Mouse (Mus musculus): ENCODE data around the gene Ager. TPM values are rescaled to one million over a fixed set of nuclear protein-coding genes. Genes with fewer than 3 reads are reported as not detected.

Gene Ager
- polyA plus RNA-seq, 1 experiment from 2014 or later, result 1.0 TPM

DNA sequence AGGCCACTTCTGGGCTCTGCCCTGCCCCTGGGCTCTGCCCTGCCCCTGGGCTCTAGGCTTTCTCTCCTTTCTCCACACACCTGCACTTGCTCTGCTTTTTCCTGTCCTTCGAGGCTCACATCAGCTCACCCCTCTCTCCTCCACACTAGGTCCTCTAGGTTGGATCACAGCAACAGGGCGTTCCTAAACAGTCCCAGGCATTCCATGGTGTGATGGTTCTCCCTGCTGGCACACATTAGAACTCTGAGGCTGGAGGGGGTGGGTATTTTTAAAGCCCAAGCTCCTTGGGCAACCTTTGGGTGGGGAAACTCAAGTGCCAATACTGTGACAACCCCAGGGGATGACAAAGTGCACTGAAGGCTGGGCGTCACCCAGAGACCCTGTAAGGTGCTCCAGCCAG lies 39.8 kb downstream of the Ager start:
- no peaks in the 10 kb centered on the region for H3K9me3 ChIP-seq (replicated peaks)
- no peak overlapping the region for H3K27ac ChIP-seq (replicated peaks)
- no peak for ATAC-seq (ENCODE audit: low FRiP score)
- 70% methylated on average over 3 of the region's 3 CpGs for WGBS
- H3K4me1 ChIP-seq, result peaks cover 15% of the 10 kb centered on the region
- no peak overlapping the region for H3K4me2 ChIP-seq
- H3K4me3 ChIP-seq (replicated peaks), result no peak overlapping the region
- H3K27me3 ChIP-seq (replicated peaks), result peaks cover 9% of the 10 kb centered on the region
- H3K9ac ChIP-seq (replicated peaks), result no peak overlapping the region
- H3K36me3 ChIP-seq, result no peaks in the 10 kb centered on the region

DNA sequence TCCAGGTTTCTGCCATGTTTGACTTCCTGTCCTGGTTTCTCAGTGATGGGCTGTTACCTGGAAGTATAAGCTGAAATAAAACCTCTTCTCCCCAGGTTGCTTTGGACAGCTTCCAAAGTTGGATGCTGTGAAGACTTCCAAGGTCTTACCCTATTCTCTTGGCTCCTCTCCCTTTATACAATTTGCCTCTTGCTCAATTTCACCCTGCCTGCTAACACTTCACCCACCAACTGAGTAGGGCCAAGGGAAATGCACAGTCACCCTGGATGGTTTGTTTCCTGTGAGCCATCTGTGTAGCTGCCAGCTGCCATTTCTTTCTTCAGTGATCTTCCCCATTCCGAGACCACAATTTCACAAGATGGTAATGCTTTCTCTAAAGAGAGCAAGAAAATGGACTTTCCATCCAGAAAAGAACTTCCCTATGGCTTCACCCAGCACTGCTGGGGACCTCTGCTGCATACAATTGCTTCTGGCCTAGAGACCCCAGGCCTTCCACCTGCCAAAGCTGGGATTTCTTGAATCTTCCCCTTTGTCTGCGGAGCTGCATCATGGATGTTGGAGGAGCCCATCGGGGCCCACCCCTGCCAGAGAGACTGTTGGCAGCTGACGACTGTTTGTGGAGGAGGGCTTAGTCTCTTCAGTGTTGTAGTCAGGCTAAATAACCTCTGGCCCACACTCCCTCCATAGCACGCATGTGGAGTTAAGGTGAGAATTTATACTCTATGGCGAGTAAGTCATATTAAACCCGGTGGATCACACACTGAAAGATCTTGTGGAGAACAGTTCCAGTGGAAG lies 42.0 kb downstream of the Ager start:
- Histone ChIP-seq H3K36me3 (no peaks in the 10 kb centered on the region), H3K9ac (replicated peaks) (no peak overlapping the region), H3K4me3 (replicated peaks) (no peak overlapping the region), H3K4me1 (peaks cover 14% of the 10 kb centered on the region), H3K27me3 (replicated peaks) (peaks cover 5% of the 10 kb centered on the region; the same call in 1 of the 2 replicates), H3K27ac (replicated peaks) (0 out of 2 replicates have a peak overlapping the region, but pooled peaks have one; percentile 75), H3K9me3 (replicated peaks) (no peaks in the 10 kb centered on the region), H3K4me2 (no peak overlapping the region)
- ATAC-seq (ENCODE audit: low FRiP score), result no peak
- WGBS, result 84% methylated on average over 7 of the region's 7 CpGs

DNA sequence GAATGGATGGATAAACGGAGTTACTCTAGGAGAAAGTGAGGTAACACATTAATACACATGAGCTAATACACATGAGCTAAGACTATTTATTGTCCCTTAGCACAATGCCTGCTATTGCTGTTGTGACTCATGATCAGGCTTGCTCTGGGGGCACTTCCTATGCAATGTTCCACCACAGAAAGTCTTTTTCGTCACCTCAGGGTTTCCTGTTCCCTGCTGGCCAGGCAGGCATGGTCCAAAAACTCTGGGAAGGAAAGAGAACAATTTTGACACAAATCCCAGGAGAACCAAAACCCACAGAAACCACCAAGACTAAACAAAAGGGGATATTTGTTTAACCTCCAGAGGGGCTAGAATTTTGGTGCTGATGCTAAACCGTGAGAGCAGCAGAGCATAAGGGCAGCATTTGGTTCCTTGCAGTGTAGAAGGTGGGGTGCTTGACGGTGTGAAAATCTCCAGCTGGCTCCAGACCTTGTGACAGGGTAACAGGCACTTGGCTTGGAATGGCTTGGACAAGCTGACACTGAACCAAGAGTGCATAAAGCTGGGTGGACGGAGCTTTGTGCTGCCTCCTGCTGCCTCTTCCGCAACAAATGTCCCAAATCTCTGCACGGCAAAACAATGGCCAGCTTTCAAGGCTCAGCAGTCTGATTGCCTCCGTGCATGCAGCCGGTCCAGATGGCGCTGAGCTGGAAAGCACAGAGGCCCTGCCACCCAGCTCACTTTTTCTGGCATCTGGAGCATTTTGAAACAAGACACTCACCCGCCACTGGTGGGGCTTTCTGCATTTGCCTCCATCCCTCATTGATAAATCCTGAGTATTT lies 43.3 kb downstream of the Ager start:
- ATAC-seq (ENCODE audit: low FRiP score), result no peak
- no peaks in the 10 kb centered on the region for H3K36me3 ChIP-seq
- H3K4me3 ChIP-seq (replicated peaks), result no peak overlapping the region
- peaks cover 25% of the 10 kb centered on the region for H3K4me1 ChIP-seq
- 16% methylated on average over 11 of the region's 11 CpGs for WGBS
- H3K9me3 ChIP-seq (replicated peaks), result no peaks in the 10 kb centered on the region
- H3K4me2 ChIP-seq, result no peak overlapping the region; the same call in 1 of the 2 replicates
- H3K9ac ChIP-seq (replicated peaks), result no peak overlapping the region
- H3K27me3 ChIP-seq (replicated peaks), result no peaks in the 10 kb centered on the region
- peak overlapping the region; percentile 75 for H3K27ac ChIP-seq (replicated peaks)

DNA sequence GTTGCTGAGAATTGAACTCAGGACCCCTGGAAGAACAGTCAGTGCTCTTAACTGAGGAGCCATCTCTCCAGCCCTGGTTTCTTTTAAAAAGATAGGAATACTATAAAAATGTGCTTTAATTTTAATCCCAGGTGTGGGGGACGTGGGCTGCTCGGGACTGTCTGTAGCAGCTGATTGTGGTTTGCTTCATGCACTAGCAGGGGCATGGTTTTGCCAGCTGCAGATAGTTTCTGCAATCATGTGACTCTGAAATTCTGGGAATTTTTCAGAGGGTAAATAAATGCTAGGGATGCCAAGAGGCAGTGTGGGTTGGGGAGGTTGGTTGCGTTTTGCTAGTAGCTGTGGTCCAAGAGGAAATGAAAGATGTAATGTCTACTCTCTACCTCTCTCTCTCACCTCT lies 44.3 kb downstream of the Ager start:
- Histone ChIP-seq H3K4me2 (no peak overlapping the region), H3K4me3 (replicated peaks) (no peak overlapping the region), H3K4me1 (peaks cover 33% of the 10 kb centered on the region), H3K9me3 (replicated peaks) (no peaks in the 10 kb centered on the region), H3K9ac (replicated peaks) (no peak overlapping the region), H3K27ac (replicated peaks) (no peak overlapping the region), H3K36me3 (no peaks in the 10 kb centered on the region), H3K27me3 (replicated peaks) (no peaks in the 10 kb centered on the region)
- ATAC-seq (ENCODE audit: low FRiP score), result no peak
- WGBS, result 89% methylated on average over 3 of the region's 3 CpGs

DNA sequence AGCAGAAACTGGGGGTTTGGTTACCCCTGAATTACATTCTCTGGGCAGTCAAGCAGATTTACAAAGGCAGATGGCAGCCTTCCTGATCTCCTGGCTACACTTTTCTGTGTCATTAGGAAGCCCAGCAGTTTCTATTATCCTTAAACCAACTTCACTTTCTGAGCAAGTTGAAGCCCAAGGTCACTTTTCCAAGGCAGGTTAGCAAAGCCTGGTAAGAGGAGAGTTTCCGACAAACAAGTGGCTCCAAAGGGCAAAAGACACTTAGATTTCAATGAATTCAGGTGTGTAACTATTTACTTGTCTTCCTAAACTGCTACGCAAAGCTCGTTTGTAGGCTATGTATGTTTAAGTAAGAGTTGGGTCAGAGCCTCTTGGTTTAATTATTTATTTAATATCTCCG lies 45.7 kb downstream of the Ager start:
- Histone ChIP-seq H3K4me3 (replicated peaks) (no peak overlapping the region), H3K9me3 (replicated peaks) (no peaks in the 10 kb centered on the region), H3K36me3 (no peaks in the 10 kb centered on the region), H3K9ac (replicated peaks) (no peak overlapping the region), H3K27me3 (replicated peaks) (no peaks in the 10 kb centered on the region), H3K27ac (replicated peaks) (no peak overlapping the region), H3K4me2 (no peak overlapping the region), H3K4me1 (peaks cover 43% of the 10 kb centered on the region)
- WGBS, result 96% methylated on average over 4 of the region's 4 CpGs
- no peak for ATAC-seq (ENCODE audit: low FRiP score)

DNA sequence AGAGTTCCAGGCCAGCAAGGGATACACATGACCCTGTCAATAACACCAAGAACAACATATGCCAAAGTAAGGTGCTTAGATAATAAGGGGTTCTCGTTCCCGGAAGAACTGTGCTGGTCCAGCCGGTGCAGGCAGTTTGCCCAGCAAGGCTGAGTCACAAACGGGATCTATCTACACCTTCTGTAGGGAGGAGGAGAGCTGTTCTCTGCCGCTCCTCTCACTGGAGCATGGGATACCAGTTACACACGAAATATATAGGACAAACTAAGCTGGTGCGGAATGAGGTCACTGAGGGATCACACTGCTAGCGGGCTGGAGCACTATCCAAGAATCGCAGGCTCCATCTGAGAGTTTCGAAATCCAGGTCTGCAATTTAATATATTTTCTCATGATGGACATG lies 46.3 kb downstream of the Ager start:
- Histone ChIP-seq H3K9ac (replicated peaks) (no peak overlapping the region), H3K27me3 (replicated peaks) (no peaks in the 10 kb centered on the region), H3K9me3 (replicated peaks) (no peaks in the 10 kb centered on the region), H3K27ac (replicated peaks) (peak overlapping the region; percentile 72; the same call in 1 of the 2 replicates), H3K4me2 (no peak overlapping the region), H3K4me3 (replicated peaks) (no peak overlapping the region), H3K4me1 (peaks cover 49% of the 10 kb centered on the region), H3K36me3 (peaks cover 2% of the 10 kb centered on the region; the same call in 1 of the 2 replicates)
- 85% methylated on average over 10 of the region's 10 CpGs for WGBS
- ATAC-seq (ENCODE audit: low FRiP score), result no peak

DNA sequence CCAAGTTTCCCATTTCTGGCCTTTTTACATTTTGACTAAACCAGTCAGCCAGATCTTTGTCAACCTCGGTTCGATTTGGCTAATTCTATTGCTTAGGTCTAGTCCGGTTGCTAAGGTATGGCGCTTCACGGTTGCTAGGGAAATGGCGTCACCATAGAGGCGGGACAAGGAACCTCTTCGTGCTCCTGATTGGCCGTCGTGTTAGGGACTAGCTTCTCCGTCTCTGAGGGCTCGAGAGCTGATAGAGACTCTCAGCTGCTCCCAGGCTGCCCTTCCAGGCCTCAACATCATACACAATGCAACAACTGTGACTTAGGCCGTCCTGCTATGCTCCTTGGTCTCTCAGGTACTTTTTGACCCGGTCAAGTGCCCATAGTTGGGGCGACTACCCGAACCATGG lies 46.9 kb downstream of the Ager start, which contains the start of gene Fkbpl:
Gene Fkbpl, plus strand, starts transcription at position 157 of the 400 bp plus-strand sequence.
- peak within 1 kb of the TSS; percentile 89 for H3K4me2 ChIP-seq
- H3K4me1 ChIP-seq, result peaks cover 50% of the 10 kb centered on the region
- peak within 1 kb of the TSS; percentile 84 for H3K27ac ChIP-seq (replicated peaks)
- no peaks in the 10 kb centered on the region for H3K9me3 ChIP-seq (replicated peaks)
- peak within 1 kb of the TSS; percentile 65 for H3K9ac ChIP-seq (replicated peaks)
- under 1% methylated on average over 16 of the region's 16 CpGs for WGBS
- H3K27me3 ChIP-seq (replicated peaks), result no peaks in the 10 kb centered on the region
- H3K36me3 ChIP-seq, result peaks cover 8% of the 10 kb centered on the region
- H3K4me3 ChIP-seq (replicated peaks), result peak within 1 kb of the TSS; percentile 60
- ATAC-seq (ENCODE audit: low FRiP score), result peak; percentile 83

DNA sequence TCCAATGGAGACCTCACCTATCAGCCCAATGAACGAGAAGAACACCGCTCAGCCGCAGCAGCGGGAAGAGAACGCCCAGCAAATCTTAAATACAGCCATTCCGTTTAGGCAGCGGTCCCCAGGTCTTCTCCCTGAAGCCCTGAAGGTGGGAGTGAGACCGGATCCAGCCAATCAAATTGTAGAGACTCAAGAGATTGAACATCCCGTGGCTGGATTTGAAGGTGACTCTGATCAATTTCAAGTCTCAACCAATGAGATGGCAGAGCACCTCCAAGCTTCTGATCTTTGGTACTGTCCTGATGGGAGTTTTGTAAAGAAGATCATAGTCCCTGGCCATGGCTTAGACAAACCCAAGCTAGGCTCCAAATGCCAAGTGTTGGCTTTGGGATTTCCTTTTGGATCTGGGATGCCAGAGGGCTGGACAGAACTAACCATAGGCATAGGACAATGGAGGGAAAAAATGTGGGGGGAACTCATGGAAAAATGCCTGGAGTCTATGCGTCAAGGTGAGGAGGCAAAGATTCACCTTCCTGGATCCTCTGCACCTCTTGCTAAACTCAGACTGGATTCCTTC lies 47.7 kb downstream of the Ager start:
- no peak for ATAC-seq (ENCODE audit: low FRiP score)
- Histone ChIP-seq H3K36me3 (peaks cover 16% of the 10 kb centered on the region), H3K27me3 (replicated peaks) (no peaks in the 10 kb centered on the region), H3K4me3 (replicated peaks) (peak overlapping the region; percentile 60), H3K9ac (replicated peaks) (peak overlapping the region; percentile 65), H3K27ac (replicated peaks) (peak overlapping the region; percentile 84), H3K4me1 (peaks cover 49% of the 10 kb centered on the region), H3K4me2 (peak overlapping the region; percentile 89), H3K9me3 (replicated peaks) (no peaks in the 10 kb centered on the region)
- WGBS, result 48% methylated on average over 10 of the region's 10 CpGs

DNA sequence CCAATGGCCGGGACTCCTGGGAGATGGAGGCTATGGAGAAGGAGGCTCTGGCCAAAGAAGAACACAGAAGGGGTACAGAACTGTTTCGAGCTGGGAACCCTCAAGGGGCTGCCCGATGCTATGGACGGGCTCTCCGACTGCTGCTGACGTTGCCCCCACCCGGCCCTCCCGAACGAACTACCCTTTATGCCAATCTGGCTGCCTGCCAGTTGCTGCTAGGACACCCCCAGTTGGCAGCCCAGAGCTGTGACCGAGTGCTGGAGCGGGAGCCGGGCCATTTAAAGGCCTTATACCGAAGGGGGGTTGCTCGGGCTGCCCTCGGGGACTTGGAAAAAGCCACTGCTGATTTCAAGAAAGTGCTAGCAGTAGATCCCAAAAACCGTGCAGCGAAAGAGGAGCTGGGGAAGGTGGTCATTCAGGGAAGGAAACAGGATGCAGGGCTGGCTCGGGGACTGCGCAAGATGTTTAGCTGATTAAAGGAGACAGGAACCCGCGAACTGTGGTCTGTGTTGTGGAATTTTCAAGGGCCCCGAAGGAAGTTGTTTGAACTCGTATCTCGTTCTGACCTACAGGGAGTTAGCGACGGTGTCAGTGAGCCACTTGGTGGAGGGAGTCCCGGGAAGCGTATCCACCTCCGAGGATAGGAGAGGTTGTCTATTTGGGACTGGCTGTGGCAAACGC lies 48.3 kb downstream of the Ager start:
- Histone ChIP-seq H3K4me2 (peak overlapping the region; percentile 89), H3K36me3 (peaks cover 22% of the 10 kb centered on the region), H3K9me3 (replicated peaks) (no peaks in the 10 kb centered on the region), H3K9ac (replicated peaks) (no peak overlapping the region), H3K4me3 (replicated peaks) (peak overlapping the region; percentile 76), H3K27me3 (replicated peaks) (no peaks in the 10 kb centered on the region), H3K4me1 (peaks cover 44% of the 10 kb centered on the region), H3K27ac (replicated peaks) (0 out of 2 replicates have a peak overlapping the region, but pooled peaks have one; percentile 28)
- ATAC-seq (ENCODE audit: low FRiP score), result no peak
- 78% methylated on average over 30 of the region's 30 CpGs for WGBS

DNA sequence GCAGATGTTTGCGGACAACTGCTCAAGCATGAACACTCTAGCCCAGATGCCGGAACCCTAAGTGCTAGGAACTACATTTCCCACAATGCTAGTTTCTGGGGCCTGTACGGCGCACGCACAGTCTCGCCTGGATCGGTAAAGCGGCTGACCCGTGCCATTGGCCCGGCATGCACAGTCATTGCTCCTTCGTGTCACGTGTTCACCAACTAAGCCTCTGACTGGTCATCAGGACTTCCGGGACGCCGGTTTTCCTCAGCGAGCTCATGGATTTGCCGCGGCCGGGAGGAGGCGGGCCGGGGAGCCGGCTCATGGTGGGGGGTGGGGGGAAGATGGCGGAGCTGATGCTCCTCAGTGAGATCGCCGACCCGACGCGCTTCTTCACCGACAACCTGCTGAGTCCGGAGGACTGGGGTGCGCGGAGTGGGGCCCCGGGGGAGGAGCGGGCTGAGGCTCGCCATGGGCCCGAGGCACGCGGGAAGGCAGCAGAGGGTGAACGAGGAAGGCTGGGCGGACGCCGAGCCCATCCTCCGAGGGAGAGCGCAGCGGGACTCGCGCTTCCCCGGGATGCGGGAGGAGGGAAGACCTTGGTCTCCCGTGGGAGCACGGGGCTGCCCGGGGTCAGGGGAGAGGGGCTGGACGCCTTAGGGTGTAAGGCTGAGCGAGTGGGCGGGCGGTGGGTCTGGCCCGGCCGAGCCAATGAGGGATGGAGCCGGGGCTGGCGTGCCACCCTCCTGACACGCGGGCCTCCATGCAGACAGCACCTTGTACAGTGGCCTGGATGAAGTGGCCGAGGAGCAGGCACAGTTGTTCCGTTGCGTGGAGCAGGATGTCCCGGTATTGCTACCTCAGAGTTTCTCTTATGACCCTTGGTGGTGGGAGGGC lies 49.5 kb downstream of the Ager start, which contains the start of gene Atf6b:
Gene Atf6b, plus strand, starts transcription at position 241 of the 882 bp plus-strand sequence.
- peak within 1 kb of the TSS; percentile 85 for H3K9ac ChIP-seq (replicated peaks)
- under 1% methylated on average over 56 of the region's 66 CpGs for WGBS
- H3K4me1 ChIP-seq, result peaks cover 39% of the 10 kb centered on the region
- peak within 1 kb of the TSS; percentile 81 for H3K27ac ChIP-seq (replicated peaks)
- H3K36me3 ChIP-seq, result peaks cover 34% of the 10 kb centered on the region
- H3K4me2 ChIP-seq, result peak within 1 kb of the TSS; percentile 89
- H3K27me3 ChIP-seq (replicated peaks), result no peaks in the 10 kb centered on the region
- no peaks in the 10 kb centered on the region for H3K9me3 ChIP-seq (replicated peaks)
- ATAC-seq (ENCODE audit: low FRiP score), result peak; percentile 95
- peak within 1 kb of the TSS; percentile 76 for H3K4me3 ChIP-seq (replicated peaks)

Data from neural tube, embryonic 15.5 days (tissue).